Mouse (Mus musculus) liver, adult 2 months (tissue): ENCODE measurements at regions not wholly inside any gene's neighbourhood (a gene's known extent, or its start where the extent isn't known, plus 50 kb on each side); places are given as distances from the start of the nearest gene placed in this dataset.

ENCODE experiments used
- DNase-seq: peaks from one replicate; pipeline ENCODE4 v3.0.0-alpha.2; 2011; ENCODE audit warnings: low read depth, low spot score; ENCODE audit errors: extremely low read depth
- H3K27ac ChIP-seq: fragments of 200-500 bp; replicated peaks from 2 replicates; pipeline ENCODE4 v1.5.1; 2012; ENCODE audit warnings: low read depth, mild to moderate bottlenecking, control low read depth, inconsistent platforms, low read length; ENCODE audit not compliant: insufficient read depth
- H3K27me3 ChIP-seq: fragments of 200-500 bp; 2 replicates; pipeline ENCODE4 v1.6.1; 2012; ENCODE audit warnings: mild to moderate bottlenecking, moderate library complexity, low read length, inconsistent platforms; ENCODE audit not compliant: control insufficient read depth, insufficient read depth
- H3K36me3 ChIP-seq: fragments of 200-500 bp; 2 replicates; pipeline ENCODE4 v1.6.1; 2012; ENCODE audit warnings: low read length, inconsistent platforms; ENCODE audit not compliant: control insufficient read depth, insufficient read depth
- H3K4me1 ChIP-seq: fragments of 200-500 bp; 2 replicates; pipeline ENCODE4 v1.6.1; 2011; ENCODE audit warnings: low read length; ENCODE audit not compliant: control insufficient read depth, insufficient read depth
- H3K4me3 ChIP-seq: fragments of 200-500 bp; 2 replicates; pipeline ENCODE4 v1.5.1; 2011; ENCODE audit warnings: low read depth, mild to moderate bottlenecking, control low read depth, low read length, moderate library complexity; ENCODE audit not compliant: insufficient read depth
- H3K79me2 ChIP-seq: fragments of 200-500 bp; 2 replicates; pipeline ENCODE4 v1.6.1; 2012; ENCODE audit warnings: inconsistent platforms, mild to moderate bottlenecking, low read length, moderate library complexity; ENCODE audit not compliant: control insufficient read depth, insufficient read depth
- H3K9ac ChIP-seq: fragments of 200-500 bp; 2 replicates; pipeline ENCODE4 v1.6.1; 2012; ENCODE audit warnings: low read depth, mild to moderate bottlenecking, control low read depth, inconsistent platforms, low read length
- CTCF ChIP-seq: fragments of 200-500 bp; IDR thresholded peaks from 2 replicates; pipeline ENCODE4 v1.5.1; 2011; ENCODE audit warnings: low read depth, low read length, control low read depth
- POLR2A ChIP-seq: fragments of 200-500 bp; IDR thresholded peaks from 2 replicates; pipeline ENCODE4 v1.6.1; 2011; ENCODE audit warnings: low read length, control low read depth; ENCODE audit not compliant: insufficient read depth; ENCODE audit errors: extremely low read depth
- WGBS: fragments of 180-500 bp; shearing (Covaris S2); methylation state at CpG from one replicate; pipeline ENCODE4 v1.1.7; 2018; 5-methylcytosine and 5-hydroxymethylcytosine counted together

DNA sequence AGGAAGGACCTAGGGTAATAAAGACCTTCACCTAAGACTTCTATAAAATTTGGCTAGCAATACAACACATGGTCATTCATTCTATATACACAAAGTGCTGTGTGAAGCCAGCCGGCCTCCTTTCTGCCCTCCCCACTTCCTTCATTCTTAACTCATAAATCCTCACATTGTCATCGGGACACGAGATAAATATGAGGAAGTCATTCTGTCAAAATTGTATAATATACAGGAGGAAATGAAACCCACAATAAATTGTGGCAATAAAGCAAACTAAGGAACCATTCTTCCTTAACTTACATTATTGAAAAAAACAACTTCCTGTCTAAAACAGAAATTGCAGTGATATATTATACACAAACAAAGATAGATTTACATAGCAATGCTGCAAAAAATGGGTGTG, 275.9 kb upstream of the Trib2 start:
- H3K27me3 ChIP-seq: no peaks in the 10 kb centered on the region
- H3K9ac ChIP-seq: no peak overlapping the region
- TF ChIP-seq CTCF: no peak
- no peak for TF ChIP-seq POLR2A
- no peaks in the 10 kb centered on the region for H3K79me2 ChIP-seq
- H3K27ac ChIP-seq: no peak overlapping the region
- H3K36me3 ChIP-seq: no peaks in the 10 kb centered on the region
- no peak for DNase-seq
- WGBS: 57% methylated on average over 3 of the region's 3 CpGs
- H3K4me1 ChIP-seq: no peaks in the 10 kb centered on the region
- no peak overlapping the region for H3K4me3 ChIP-seq

DNA sequence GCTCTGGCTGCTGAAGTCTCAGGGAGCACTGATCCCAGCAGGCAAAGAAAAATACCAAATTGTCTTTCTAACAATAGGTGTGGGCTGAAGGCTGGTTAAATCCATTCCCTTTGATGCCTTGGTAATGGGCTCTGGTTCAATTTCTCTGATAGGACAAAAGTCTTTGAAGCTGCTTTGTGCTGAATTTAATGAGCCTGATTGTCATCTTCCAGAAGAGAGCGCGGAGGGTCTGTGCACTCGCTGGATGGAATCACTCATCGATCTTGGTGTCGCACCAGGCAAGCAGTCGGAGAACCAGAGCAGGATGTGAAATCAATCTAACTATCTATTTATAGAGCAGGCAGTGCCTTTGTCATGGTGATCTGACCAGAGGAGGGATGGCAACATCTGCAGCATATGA, 274.6 kb upstream of the Trib2 start:
- Histone ChIP-seq H3K4me3 (no peak overlapping the region), H3K27me3 (no peaks in the 10 kb centered on the region), H3K9ac (no peak overlapping the region), H3K79me2 (no peaks in the 10 kb centered on the region), H3K27ac (no peak overlapping the region), H3K36me3 (no peaks in the 10 kb centered on the region), H3K4me1 (no peaks in the 10 kb centered on the region)
- TF ChIP-seq CTCF: no peak
- no peak for TF ChIP-seq POLR2A
- WGBS: 50% methylated on average over 6 of the region's 6 CpGs
- DNase-seq: no peak

DNA sequence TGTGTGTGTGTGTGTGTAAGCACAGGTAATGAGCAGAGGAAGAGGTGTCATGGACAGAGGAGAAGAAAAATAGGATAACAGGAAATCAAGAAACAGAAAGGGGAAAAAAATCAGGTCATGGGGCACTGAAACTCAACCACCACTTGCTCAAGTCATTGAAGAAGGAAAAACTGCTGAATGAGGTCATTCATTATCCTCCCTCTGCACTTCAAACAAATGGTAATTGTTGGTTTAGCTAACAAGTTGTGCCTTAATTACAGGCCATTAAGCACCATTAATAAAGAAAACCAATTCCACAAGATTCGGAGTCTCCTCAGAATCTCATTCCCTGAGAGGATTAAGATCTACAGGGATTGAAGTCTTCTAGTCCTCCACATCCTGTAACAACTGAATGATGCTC, 266.5 kb upstream of the Trib2 start:
- no peak for TF ChIP-seq POLR2A
- TF ChIP-seq CTCF: no peak
- no peaks in the 10 kb centered on the region for H3K27me3 ChIP-seq
- H3K27ac ChIP-seq: no peak overlapping the region
- WGBS: 77% methylated on average over 1 of the region's 1 CpGs
- no peaks in the 10 kb centered on the region for H3K79me2 ChIP-seq
- H3K9ac ChIP-seq: no peak overlapping the region
- no peak overlapping the region for H3K4me3 ChIP-seq
- no peaks in the 10 kb centered on the region for H3K36me3 ChIP-seq
- no peak for DNase-seq
- H3K4me1 ChIP-seq: no peaks in the 10 kb centered on the region

DNA sequence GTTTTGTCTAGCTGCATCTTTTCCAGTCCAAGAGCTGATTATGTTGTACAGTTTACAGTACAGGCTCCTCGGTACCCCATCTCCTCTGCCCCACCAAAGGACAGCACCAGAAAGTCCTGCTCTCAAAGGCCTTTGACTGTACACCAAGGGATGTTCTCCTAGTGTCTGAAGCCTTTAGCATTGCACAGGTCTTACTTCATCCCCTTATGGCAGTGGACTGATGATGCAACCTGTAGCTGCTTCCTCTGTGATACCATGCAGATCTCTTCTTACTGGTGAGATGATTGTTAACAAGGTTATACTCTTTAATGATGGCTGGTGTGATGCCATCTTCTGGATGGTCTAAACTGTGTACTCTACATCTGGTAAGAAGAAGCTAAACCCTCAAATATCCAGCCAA, 260.5 kb upstream of the Trib2 start:
- WGBS: 97% methylated on average over 1 of the region's 1 CpGs

DNA sequence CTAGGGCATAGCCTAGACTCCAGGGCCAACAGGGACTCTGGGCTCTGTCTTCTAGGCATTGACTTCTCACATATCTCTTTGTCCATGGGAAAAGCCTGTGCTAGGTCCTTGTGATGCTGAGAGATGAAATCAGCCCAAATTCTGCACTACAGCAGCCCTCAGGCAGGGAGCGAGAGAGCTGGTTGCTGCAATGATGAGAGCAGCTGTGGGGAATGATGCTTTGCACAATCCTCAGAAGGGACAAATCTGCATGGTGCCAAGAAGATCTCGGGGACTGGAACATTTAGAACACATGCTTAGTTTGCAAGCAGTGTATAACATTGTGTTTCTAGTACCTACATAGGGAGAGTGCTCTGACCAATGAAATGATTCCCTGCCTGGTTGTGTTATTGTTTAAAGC, 259.2 kb upstream of the Trib2 start:
- Histone ChIP-seq H3K4me3 (no peak overlapping the region), H3K4me1 (no peaks in the 10 kb centered on the region), H3K79me2 (no peaks in the 10 kb centered on the region), H3K27me3 (no peaks in the 10 kb centered on the region), H3K27ac (no peak overlapping the region), H3K9ac (no peak overlapping the region), H3K36me3 (no peaks in the 10 kb centered on the region)
- WGBS: 78% methylated on average over 2 of the region's 2 CpGs
- no peak for DNase-seq
- TF ChIP-seq POLR2A (no peak), CTCF (no peak)

More for the DNA sequence above, 260.5 kb upstream of the Trib2 start:
- Histone ChIP-seq H3K4me3 (no peak overlapping the region), H3K9ac (no peak overlapping the region), H3K36me3 (no peaks in the 10 kb centered on the region), H3K4me1 (no peaks in the 10 kb centered on the region), H3K27me3 (no peaks in the 10 kb centered on the region), H3K79me2 (no peaks in the 10 kb centered on the region), H3K27ac (no peak overlapping the region)
- DNase-seq: no peak
- no peak for TF ChIP-seq POLR2A
- no peak for TF ChIP-seq CTCF

DNA sequence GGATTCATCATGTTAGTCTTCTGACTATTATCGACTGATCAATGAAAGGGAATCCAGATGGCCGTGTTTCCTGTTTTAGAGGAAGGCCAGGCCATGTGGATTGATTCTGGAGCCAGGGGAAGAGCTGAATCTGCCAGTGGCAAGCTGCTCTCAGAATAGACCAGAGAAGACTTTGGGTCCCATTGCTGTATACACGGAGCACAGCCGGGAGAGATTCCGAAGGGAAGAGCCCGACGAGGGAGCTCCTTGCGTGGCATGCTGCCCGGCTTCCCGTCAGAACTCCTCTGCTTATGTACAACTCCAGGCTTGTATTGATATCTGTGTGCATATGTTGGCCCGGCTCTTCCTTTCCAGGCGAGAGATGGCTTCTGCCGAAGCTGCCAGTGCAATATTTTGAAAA, 252.2 kb upstream of the Trib2 start:
- WGBS: 93% methylated on average over 13 of the region's 13 CpGs
- TF ChIP-seq CTCF (no peak), POLR2A (no peak)

More for the DNA sequence above, 252.2 kb upstream of the Trib2 start:
- Histone ChIP-seq H3K36me3 (no peaks in the 10 kb centered on the region), H3K4me1 (no peaks in the 10 kb centered on the region), H3K4me3 (no peak overlapping the region), H3K9ac (no peak overlapping the region), H3K79me2 (no peaks in the 10 kb centered on the region), H3K27me3 (no peaks in the 10 kb centered on the region), H3K27ac (no peak overlapping the region)
- DNase-seq: no peak
